Mouse (Mus musculus): ENCODE results near the gene Cyp4a30b. TPM values are rescaled to one million over a fixed set of nuclear protein-coding genes. Genes with fewer than 3 reads are reported as not detected.
"Not testable (repeated sequence)": the region's sequence is repeated elsewhere in the genome, so short reads cannot be mapped to it uniquely, and the experiment has no call there.

Gene Cyp4a30b
- total RNA-seq (2022), result not detected

DNA sequence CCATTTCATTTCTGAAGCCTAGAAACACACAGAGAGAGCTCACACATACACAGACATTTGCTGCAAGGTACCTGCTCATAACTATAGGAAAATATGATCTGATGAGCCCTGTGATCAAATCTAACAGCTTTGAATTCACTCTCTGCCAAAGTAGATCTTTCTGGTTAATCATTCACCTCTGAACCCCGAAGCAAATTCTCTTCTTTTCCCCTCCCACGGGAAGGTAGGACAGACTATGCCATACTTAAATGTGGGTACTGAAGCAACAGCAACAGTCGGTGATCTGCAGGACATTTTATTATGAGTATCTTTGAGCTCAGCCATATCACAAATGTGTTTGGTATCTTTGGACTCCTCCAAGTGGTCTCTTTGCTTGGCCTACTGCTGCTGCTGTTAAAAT, at the start of gene Cyp4a30b:
Gene Cyp4a30b (plus strand): TSS at position 301 of the 400 bp plus-strand sequence.
- no peak for DNase-seq (ENCODE audit: low spot score in 2 of 2)

DNA sequence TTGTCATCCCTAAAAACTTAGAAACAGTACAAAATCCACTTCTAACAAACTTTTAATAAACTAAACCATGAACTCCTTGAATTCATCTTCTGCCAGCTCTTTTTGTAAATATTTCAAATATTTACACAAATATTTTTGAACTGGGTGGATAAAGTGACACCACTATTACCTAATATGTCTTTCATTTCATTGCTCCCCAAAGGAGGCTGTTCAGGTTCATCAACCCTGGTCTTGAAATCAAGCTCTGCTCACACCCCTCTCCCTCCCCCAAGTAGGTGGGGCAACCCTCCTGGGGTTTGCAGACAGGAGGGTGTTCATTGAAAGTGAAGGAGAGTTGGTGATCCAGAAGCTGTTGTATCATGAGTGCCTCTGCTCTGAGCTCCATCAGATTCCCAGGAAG, 41.1 kb upstream of the Cyp4a30b start, which contains the start of gene Cyp4a12b:
Gene Cyp4a12b (plus strand): TSS at position 301 of the 400 bp plus-strand sequence.
- DNase-seq (ENCODE audit: low spot score in 2 of 2), result not testable (repeated sequence)

DNA sequence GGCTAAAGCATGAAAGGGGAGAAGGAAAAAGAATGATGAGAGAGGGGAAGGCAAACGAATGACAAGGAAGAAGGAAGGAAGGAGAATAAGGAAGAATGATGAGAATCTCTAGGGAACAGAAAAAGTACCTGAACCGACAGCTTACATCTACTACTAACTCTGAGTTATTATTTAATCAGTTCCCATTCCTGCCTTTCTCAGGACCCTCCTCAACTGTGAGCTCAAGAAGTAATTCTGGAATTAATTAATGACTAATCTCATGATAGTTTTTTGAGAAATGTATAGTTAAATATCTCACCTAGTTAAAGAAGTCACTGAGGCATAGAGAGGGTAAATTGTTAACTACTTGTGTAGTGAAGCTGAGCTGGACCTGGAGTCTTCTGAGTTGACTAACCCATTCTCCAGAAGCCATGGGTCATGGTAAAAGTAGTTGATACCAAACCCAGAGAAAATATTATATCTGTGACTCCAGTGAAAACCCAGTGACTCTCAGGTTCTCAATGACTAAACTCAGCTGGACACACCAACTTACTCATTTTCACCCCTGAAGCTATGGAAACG, 1.7 kb upstream of the Cyp4a30b start:
- DNase-seq (ENCODE audit: low spot score in 2 of 2), result no peak

DNA sequence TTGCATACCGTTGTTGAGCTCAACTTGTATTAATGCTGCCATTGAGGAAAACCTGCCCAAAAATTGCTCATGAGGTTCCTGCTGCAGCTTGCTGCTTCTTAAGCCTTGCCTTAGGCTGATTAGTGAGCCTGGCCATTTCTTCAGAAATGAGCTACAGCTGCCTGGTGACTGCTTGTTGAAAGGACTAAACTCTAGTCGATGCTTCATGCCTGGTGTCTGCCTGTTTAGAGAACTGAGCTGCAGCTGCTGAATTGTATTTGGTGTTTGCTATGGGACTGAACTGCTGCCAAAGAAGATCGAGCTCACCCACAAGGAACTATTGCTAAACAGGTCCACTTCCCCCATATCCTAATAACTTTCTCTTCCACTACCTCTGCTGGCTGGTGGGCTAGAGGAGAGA, 21.2 kb downstream of the Cyp4a30b start:
- DNase-seq (ENCODE audit: low spot score in 2 of 2), result not testable (repeated sequence)

DNA sequence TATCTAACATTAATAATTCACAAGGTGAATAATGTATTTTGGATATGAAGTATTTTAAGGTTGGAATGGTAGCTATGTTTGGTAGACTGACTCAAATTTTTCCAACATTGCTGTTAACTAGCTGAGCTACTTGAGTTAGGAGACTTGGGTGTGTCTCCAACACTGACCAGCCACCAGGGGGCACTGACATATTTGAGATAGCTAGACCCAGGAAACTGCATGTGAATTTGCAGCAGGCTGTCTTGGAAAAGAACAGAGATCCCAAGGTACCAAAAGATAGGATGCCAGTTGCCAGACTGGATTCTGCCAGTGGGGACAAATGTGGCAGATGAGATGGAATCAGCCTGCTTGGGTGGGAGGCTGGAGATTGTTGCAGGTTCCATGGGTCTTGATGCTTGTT, 23.6 kb downstream of the Cyp4a30b start:
- not testable (repeated sequence) for DNase-seq (ENCODE audit: low spot score in 2 of 2)

DNA sequence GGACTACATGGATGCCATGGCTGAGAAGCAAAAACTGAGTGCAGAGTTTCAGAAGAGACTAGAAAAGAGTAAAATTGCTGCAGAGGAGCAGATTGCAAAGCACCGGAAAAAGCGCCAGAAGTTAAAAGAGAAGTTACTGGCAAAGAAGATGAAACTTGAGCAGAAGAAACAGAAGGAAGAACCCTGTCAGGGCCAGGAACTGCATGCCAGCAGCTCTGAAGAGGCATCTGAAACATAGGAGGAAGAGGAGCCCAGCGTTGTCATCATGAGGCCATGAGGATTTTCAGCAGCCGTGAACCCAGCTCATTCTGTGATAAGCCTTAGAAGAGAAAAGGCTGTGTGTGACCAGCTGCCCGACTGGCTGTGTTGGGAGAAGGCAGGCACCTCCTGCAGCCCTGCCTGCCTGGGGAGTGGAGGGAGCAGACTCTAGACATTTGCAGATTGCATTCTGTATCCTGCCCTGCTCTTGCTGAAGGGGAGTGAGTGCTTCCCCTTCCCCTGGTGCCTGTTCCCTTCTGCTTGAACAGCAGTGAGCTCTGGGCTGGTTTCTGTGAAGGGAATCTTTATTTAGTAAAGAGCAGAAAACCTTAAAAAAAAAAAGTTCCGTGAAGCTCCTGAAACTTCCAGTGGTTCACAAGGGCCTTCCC, 28.7 kb downstream of the Cyp4a30b start:
- DNase-seq (ENCODE audit: low spot score in 2 of 2), result no peak

DNA sequence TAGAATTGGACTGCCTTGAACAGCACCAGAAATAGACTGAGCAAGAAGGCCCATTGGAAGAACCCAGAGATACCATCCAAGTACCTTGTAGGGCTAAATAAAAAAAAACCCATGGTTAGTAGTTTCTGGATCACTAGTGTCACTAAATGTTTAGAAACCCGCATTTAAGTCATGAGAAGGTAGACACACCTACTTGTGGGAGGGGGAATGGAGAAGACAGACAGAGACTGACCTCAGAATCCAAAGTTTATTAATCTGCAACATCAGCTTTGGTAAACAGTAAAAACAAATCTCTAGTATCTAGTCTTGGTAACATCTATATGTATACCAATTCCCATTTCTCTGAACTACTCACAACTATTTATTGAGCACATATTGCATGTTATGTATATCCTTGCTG, 43.6 kb downstream of the Cyp4a30b start, which contains the start of gene Cyp4a14:
Gene Cyp4a14 (minus strand): TSS at position 142 of the 400 bp plus-strand sequence.
- DNase-seq (ENCODE audit: low spot score in 2 of 2), result no peak

DNA sequence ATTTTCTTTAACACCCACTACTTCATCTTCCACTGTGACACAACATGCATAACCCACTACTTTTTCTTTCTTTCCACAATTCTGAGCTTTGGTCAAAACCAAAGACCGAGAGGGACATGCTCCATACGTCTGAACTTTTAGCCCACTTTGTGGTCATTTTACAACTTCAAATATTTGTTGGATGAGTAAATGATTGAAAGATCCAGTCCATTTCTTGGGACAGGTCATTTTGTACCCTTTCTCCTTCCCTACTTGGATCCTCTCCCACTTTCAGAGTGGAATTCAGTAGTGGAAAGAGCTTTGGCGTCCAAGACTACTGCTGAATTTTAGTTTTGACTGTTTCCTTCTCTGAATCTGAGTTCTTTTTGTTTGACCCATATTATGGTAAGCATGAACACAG, 45.1 kb downstream of the Cyp4a30b start:
- DNase-seq (ENCODE audit: low spot score in 2 of 2), result no peak

DNA sequence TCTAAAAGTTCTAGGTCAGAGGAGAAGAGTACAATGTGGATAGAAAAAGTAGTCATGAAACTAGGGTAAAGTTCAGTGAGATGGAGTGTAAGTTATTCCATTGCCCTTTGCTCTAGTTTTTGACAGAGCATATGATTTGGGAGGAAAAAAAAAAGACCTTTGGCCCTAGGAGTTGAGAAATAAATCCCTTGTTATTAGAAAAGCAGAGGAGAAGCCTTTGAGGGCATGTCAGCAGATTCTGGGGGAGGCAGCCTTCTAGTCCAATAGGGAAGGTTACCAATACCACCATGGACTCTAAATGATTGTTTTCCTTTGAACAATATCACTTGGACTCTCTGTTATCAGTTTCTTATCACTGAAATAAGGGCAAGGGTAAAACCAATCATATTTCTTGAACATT, 61.6 kb downstream of the Cyp4a30b start:
- not testable (repeated sequence) for DNase-seq (ENCODE audit: low spot score in 2 of 2)

DNA sequence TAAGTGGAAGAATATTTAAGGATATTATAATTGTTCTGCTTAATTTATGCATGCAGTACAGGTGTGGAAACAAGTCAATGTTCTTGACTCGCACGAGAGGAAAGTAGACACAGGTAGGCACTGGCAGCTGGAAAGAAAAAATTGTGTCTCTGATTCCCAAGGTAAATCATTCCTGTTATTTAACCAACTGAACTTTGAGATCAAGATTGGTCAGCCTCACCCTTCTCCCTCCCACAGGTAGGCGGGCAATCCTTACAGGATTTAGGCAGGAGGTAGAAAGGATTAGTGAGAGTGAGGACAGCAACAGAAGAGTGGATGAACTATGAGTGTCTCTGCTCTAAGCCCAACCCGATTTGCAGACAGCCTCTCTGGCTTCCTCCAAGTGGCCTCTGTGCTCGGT, 65.6 kb downstream of the Cyp4a30b start, which contains the start of gene Cyp4a10:
Gene Cyp4a10 (plus strand): TSS at position 265 of the 400 bp plus-strand sequence.
- not testable (repeated sequence) for DNase-seq (ENCODE audit: low spot score in 2 of 2)

DNA sequence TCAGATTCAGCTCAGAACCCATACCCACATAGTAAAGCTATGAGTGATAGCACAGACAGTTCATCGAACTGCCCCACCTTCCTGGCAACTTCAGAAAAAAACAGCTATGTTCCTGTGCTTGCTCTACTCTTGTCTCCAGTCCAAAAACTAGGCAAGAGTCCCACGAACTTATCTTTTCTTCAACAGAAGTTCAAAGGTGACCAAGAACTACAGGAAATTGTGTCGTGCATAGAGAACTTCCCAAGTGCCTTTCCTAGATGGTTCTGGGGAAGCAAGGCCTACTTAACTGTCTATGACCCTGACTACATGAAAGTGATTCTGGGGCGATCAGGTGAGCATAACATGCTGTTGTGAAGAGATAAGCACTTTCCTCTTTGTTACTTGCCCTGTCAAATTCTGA, 67.0 kb downstream of the Cyp4a30b start:
- no peak for DNase-seq (ENCODE audit: low spot score in 2 of 2)

Other genes starting within 250 kb of the Cyp4a30b start
- not detected for gene Cyp4a29, start 210.5 kb upstream of the Cyp4a30b start, total RNA-seq (2022)
- gene Cyp4a12a, start 153.6 kb upstream of the Cyp4a30b start, total RNA-seq (2022), result not detected
- gene Cyp4a12b, start 41.0 kb upstream of the Cyp4a30b start, total RNA-seq (2022), result not detected
- gene Cyp4a14, start 43.5 kb downstream of the Cyp4a30b start, total RNA-seq (2022), result not detected
- under 1 TPM in 2 of 4 experiments, not detected in 2; 0.12 to 0.19 TPM for gene Cyp4a10, start 65.7 kb downstream of the Cyp4a30b start, total RNA-seq (2022)
- not detected for gene Cyp4a31, start 111.0 kb downstream of the Cyp4a30b start, total RNA-seq (2022)
- not detected for gene Cyp4a32, start 148.4 kb downstream of the Cyp4a30b start, total RNA-seq (2022)
- gene Cyp4b1, start 195.1 kb downstream of the Cyp4a30b start, total RNA-seq (2022), result 1 to 10 TPM; 3.2 to 5.1 (median 4.0) TPM